Mouse (Mus musculus) adrenal gland, postnatal 14 days (tissue): ENCODE measurements at regions not wholly inside any gene's neighbourhood (a gene's known extent, or its start where the extent isn't known, plus 50 kb on each side); places are given as distances from the start of the nearest gene placed in this dataset.

Experiments used
- DNase-seq: peaks from one replicate; pipeline ENCODE4 v3.0.0; 2021; ENCODE audit warnings: mixed read lengths

DNA sequence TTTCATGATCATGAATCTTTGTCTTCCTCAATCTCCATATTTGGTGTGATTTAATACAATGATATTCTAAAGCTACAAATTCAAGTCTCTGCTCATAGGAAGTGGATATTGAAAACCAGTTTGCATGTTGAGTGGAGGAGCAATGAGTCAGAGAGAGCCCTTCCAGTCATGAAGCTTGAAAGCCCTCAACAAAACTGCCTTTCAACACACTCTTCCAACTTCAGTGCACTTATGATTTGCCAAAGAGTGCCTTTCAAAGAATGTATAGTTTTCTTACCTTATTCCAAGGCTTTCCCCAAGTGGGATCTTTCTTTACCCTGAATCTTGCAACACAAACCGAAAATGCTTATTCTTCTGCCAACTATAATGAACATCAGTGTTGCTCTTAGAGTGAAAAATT is 690.6 kb downstream of the Hdgfl1 start:
- DNase-seq = no peak

DNA sequence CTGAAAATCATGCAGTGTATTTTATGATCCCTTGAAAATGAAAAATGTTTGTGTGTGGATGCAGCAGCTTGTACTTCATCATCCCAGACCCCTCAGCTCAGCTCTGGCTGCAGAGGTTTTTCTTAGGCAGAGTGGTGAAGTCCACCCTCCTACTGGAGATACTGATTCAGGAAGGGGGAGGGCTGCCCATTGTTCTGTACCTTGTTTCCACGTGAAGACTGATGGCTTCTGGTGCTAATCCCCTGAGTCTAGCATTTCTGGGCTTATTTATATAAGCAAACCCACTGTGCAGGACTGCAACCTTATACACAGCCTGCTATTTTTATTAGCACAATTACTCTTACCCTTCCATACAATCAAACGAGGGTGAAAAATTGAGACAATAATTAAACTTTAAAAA is 708.6 kb downstream of the Hdgfl1 start:
- no peak for DNase-seq

DNA sequence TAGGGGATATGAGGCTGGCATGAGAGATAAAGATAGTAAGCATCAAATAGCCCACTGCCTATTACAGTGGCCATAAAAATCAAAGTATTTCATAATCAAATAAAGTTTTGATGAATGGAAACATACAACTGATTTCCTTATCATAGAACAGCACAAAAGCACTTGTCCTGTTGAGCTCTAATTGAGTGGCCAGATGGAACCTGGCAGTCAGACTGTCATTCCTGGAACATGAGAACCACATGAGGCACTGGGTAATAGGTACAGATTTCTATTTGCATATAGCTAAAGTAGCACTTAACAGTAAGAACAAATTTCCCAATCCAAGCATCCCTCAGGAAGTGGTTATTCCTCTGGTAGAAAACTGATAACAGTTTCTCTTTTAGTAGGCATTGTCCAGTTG is 732.3 kb downstream of the Hdgfl1 start:
- DNase-seq = peak; percentile 2

DNA sequence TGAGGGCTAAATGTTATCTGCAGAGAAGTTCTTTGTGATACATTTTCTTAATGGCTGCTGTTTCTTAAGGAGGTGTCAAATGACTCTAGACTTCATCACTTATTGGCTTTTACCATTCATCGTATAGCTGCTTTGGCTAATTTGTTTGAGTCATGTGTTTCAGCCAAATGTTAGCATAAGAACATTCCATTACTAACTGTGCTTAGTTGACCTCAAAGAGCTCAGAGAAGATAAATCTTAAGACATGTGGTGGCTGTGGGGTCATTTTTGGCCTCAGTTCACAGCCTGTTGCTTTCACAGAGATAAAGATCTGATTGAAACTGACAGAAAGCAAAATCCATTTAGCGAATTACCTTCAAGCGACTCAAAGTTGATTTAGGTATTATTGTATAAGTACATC is 743.6 kb downstream of the Hdgfl1 start:
- DNase-seq = peak; percentile 4

DNA sequence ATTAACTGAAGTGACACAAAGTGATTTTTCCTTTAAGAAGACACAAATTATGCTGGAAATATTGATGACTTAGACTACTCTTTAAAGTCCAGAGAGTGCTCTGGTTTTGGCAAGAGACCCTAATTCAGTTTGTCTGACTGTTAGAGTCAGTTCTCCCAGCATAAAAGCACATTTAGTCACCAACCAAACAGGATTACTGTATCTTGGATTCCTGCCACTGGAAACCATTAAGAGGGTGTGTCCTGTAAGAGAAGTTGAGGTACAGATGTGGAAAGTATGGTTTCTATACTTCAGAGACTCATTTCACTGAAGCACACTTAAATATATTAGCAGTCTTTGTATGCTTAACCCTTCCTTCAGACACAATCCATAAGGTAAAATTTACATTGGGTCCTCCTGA is 745.3 kb downstream of the Hdgfl1 start:
- DNase-seq = no peak

DNA sequence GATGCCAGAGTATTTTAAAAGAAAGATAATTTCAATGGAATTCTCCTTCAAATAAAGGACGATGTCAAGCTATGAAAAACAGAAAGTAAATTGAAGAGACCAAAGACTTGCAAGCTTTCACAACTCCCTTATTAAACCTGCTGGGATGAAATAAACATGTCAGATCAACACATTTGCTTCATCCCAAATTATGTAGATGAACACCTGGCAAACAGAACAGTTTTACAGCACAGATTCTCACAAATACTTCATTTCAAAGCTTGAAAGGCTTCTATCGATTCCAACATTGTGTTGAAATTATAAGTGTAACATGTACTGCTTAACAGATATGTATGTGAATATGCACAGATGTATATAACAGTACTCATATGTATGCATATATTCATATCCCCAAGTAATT is 749.5 kb downstream of the Hdgfl1 start:
- no peak for DNase-seq

DNA sequence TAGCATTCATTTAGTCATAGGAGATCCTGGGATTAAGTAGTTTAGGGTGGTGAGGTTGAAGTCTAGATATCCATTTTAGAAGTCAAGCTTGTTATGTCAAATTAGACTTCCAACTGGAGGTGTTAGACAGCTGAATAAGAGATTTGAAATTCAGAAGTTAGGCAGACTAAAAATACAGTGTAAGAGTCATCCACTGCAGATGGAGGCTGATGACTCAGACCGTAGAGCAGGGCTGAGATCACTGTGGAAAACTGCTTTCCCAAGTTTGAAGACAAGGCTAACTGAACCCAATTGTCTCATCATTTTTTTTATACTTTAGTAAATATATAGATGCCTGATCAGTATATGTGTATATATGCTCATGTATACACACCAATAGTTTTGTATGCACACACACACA is 738.8 kb upstream of the Nrsn1 start:
- DNase-seq = no peak

DNA sequence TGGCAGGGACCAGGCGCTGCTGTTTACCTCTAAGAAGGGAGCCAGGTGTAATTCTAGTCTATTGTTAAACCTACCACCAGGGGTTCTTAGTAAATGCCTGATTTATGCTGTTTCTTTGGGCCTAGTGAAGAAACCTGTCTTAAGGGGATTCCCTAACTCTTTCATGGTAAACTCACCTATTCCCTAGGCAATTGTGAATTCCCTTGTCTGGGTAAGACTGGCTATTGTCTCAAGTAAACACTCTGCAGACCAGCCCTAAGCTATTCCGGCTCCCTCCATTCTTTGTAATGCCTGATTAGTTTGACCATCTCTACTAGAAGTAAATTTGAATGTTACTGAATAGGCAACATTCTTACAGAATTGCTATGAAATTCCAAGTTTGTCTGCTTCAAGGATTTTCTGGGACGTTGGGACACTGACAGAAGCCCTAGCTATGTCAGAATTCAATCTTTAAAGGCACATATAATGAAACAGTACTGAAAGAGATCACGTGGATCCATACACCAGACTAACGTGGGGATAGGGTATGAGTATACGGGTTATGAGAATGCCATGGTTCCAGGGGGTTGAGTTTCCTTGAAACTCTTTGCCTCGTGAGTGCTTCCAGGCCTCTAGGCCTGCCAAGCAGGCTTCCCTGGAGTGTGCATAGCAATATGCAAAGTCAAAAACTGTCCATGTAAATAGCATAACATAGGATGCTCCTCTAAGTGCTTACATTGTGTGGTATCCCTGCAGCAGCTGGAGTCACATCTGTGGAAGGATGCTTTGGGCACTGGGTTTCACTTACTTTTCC is 734.7 kb upstream of the Nrsn1 start:
- no peak for DNase-seq

DNA sequence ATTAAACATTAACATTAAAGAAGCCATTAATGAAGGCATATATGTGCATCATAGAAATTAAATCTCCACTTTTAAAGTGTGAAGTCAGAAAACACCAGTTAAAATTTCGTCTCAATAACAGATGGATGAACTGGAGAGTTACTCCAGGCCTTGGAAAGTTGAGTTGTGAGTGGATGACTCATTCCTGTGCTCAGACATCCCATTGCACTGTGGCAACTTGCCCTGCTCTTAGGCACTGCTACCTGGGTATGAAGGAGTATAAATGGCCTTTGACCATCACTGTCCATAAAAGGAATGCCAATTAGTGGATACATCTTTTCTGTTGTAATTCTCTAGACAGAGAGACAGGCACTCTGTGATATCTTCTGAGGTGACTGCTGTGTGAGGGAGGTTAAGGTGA is 723.2 kb upstream of the Nrsn1 start:
- DNase-seq = no peak

DNA sequence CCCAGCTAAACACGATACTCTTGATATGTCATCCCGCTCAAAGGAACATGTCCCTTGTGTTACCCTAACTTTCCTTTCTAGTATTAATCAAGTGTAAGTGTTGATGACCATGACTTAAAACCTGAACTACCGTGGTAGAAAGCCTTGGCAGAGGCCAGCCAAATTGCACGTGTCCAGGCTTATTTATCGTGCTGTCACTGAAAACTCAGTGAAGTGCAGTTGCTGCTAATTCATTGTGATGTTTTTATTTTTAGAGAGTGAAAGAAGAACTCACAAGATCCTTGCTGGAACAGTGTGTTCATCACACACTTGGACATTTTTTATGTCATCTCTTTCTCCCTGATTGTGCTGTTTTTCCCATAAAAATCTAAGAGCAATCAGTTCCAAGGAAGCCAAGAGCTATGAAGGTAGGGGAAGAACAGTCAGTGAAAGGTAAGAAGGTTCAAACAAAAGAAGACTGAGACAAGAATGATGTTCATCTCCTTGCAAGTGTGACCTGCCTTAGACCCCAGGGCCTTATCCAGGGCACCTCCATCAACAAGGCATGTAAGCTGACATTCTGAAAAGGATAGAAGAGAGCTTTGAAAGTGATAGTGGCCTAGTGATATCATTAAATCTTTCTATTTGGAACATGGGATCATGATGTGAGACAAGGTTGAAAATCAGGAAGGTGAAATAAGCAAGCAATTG is 718.9 kb upstream of the Nrsn1 start:
- DNase-seq = no peak

DNA sequence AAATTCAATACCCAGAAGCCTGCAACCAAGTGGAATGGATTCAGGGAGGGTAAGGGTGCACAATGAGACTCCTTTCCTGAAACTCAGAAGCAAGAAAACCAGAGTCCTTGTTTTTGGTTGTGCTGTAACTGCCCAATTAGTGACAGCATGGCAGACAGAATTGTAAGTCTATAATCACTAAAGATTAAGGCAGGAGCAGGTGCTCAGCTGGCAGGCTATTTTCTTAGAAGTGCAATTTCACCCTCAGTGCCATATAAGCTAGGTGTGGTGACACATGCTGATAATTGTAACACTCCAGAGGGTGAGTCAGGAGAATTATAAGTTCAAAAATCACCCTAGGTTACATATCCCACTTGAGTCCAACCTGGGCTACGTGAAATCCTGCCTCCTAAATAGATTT is 714.2 kb upstream of the Nrsn1 start:
- DNase-seq = no peak

DNA sequence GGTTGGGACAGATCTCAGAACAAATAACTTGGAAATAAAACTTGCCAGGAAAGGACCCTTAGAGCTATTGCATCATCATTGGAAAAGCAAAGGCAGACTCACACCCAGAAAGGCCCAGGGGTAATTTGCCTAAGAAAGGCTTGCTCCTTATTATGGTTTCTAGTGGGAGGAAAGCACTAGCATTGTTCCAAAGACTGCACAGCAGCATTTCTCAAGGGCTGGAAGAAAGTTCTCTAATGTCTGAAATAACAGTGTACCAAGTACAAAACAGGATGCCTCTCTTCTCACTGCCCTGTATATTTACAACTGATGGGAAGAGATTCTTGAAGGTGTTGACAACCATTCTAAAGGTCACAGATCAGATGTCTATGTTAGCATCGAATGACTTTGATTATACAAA is 713.4 kb upstream of the Nrsn1 start:
- no peak for DNase-seq

DNA sequence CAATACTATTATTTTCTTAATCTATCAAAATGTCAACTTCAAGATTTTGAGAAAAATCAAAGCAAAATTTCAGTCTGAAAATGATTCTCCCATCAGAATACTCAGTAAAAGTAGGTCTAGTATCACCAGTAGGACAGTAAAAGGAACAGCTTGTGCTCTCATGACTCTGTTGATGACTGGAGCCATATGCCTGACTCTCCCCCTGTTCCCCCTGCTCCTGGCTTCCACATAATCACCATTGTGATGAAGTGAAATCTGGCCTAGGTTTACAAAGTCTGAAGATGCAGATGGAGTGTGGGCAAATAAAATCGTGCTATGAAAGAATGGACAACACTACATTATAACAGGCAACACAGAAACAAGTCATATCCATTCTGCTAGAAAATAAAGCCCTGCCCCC is 708.3 kb upstream of the Nrsn1 start:
- DNase-seq = no peak

DNA sequence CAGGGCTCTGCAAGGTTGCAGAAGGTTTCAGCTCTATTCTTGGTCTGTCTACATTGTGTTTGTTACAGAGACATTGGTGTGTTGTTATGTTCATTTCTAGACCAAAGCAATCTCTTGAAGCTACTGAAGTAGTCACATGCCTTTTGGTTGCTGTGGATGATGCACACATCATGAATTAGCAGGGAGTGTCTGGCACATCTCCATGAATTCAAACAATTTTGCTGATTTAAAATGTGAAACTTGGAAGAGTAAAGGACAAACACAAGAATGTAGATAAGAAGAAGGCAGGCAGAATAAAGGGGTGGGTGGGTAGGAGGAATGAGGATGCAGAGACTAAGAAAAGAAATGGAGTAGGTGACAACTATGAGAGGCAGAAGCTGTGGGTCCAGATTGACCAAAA is 688.3 kb upstream of the Nrsn1 start:
- DNase-seq = no peak

DNA sequence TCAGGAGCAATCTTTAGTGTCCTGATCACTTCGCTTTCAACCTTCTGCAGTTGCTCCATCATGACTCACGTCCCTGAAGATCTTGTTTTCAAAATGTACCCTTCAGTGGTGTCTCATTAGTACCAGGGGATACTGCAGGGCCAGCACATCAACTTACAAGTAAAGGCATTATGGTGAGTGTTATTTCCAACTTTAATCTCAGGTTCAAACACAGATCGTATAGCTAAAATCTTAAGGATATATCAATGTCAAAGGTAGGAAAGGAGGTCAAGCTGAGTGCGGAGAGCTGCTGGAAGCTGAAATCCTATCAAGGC is 687.8 kb upstream of the Nrsn1 start:
- no peak for DNase-seq

DNA sequence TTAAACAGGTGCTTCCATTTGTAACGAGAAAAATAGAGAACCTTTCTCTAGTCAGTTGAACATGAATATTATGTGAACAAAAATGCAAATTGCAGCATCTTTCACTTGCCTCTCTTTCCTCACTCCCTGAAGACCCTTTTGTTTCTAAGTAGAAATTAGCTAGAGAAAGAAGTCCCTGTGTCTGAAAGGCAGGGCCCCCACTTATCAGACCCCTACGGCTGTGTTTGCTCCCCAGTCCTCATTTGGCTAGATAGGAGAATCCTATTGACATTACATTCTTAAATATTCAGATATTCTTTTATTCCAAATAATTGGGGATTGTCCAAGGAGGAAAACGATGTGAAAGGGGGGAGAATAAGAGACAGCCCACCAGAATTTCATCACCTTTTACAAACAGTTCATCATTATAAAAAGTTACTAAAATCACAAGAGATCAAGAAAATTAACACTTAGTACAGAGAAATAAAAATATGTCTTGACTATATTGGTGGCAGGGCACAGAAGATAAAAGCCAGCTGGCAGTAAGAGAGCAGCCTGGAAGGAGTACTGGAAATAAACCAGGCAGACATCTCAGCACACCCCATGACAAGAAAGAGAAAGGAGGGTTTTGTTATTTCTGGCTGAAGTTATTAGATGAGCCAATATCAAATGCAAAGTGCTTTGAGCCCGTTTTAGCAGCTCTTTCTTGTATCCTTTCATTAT is 687.3 kb upstream of the Nrsn1 start:
- DNase-seq = no peak

DNA sequence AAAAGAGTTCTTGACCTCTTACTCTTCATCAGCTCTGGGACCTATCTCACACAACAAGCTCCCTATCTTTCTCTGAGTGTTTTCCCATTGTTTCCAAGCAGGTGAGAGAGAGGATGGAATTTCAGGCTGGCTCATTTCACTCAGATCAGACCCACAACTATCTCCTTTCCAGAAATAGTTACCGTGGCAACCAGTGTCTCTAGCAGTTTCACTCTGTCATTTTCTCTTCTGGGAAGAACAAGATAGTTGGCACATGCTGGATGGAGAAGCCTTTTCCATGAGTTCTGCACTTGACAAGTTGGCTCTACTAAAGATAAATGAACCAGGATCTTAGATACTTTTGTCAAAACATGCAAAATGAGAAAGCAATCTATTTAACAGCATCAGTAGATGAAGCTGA is 667.3 kb upstream of the Nrsn1 start:
- DNase-seq = no peak

DNA sequence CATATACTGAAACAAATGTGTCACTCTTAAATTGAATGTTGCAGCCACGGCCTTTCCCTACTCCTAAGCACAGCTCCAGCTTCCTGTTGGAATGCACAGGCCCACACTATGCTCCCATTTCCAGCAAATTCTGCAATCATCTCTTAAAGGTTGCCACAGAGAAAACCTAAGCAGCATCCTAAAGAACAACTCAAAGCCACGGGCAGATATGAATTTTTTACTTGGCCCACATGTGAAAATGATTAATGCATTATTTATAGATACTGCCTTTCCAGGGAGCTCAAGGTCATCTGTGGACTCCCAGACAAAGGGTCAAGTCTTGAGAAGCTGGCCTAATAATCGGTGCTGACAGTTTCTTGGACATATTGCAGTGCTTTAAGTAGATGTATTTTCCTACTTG is 663.5 kb upstream of the Nrsn1 start:
- DNase-seq = no peak

DNA sequence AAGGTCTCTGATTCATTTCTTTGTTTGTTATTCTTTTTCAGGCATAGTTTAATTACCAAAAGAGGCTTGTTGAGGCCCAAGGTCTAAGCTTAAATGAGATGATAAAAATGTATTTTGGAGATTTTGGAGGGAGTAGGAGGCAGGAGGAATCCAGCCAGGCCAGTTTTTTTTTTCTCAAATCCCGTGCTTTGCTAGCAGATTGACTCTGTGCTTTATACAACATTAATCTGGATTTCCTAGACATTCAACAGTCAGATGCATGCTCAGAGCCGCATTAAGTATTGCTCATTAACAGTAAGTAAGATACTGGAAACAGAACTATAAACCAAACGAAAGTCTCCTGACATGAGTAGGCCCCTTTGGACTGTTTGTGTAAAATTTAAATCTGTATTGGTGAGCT is 662.9 kb upstream of the Nrsn1 start:
- DNase-seq = no peak

DNA sequence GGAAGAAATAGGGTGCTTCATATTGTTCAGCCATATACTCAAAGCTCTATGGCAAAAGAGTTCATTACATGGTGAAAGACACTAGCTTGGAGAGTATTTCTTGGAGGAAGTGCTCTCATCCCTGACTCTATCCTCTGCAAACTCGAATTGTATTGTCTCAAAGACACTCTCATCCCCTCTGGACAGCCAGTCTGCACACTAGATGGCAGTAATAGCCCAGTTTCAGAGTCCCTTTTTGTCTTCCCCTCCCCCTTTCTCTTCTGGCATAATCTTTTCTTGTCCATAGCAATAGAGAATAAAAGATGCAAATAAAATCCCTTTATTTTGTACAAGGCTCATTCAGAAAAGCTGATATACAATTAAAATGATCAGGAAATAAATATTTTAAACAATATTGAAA is 662.5 kb upstream of the Nrsn1 start:
- peak; percentile 65 for DNase-seq

DNA sequence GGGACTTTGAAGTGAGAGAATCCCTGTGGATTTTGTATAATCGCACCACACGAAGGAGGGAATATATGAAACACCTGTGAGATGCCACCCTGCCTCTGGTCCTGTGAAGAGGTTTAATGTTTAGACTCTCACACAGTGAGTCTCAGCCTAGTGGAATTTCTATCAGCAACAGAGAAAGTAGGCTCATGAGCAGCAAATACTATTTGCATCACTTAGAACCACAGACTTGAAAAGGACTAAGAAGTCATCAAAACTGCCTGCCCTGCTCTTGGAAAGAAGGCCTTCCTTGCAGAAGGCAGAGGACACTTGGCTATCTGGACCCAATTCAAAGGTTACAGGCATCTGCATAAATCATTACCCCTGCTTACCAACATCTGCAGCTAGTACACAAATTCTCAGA is 662.1 kb upstream of the Nrsn1 start:
- no peak for DNase-seq

DNA sequence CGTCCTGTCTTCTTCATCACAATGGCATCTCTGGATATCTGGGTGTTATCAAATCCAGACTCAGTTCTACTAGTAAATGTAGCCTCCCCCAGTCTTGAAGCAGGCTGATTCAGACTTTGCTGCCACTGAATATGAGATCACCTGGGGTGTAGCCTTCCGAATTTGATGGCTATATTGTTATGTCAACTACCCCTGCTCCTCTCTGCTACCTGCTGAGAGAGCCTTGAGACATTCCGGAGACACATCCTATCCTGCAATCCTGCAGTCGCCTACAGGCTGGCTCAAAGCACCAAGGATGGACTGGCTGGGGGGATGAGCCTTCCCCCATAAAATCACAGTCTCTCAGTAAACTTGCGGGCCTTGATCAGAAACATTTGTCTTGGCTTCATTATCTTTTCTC is 655.4 kb upstream of the Nrsn1 start:
- DNase-seq = no peak

DNA sequence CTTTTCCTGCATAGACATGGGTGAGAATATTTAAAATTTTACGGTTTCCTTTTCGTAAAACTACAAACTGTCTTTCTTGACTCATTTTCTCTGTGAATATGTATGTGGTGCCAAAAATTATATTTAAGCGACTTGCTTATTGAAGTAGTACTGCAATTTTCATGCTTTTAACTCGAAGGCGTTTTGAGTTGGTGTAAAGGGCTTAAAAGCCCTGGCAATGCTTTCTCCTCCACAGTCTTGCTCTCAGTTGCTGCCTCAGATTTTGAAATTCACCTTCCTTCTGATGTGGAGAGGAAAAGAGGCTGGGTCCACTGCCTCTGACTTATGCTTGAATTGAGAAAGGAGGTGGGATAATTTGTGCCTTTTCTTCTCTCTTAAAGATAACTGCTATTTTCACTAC is 629.6 kb upstream of the Nrsn1 start:
- DNase-seq = no peak

DNA sequence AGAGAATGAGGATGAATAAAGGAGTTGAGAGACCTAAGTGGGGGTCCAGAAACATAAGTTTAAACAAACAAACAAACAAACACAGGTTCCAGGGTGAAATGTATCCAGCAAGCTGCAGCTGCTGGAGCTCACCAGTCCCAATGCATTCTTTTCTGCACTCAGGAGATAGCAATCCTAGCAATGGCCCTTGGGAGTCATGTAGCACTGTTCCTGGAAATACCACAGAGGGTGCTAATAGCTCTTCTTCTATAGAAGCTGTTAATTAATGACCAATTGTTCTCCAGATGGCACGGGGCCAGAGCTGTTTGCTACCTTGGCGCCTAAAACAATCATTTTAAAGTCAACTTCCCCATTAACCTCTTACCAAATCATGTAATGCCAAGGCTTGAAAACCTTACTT is 622.8 kb upstream of the Nrsn1 start:
- DNase-seq = no peak
